Mouse (Mus musculus) kidney, postnatal 14 days (tissue): Measurements from ENCODE around the gene Trp53.
"Not testable (repeated sequence)": the region's sequence is repeated elsewhere in the genome, so short reads cannot be mapped to it uniquely, and the experiment has no call there.

Experiments used
- DNase-seq: peaks from one replicate; pipeline ENCODE4 v3.0.0; 2022; ENCODE audit warnings: mixed read lengths

Gene Trp53

DNA sequence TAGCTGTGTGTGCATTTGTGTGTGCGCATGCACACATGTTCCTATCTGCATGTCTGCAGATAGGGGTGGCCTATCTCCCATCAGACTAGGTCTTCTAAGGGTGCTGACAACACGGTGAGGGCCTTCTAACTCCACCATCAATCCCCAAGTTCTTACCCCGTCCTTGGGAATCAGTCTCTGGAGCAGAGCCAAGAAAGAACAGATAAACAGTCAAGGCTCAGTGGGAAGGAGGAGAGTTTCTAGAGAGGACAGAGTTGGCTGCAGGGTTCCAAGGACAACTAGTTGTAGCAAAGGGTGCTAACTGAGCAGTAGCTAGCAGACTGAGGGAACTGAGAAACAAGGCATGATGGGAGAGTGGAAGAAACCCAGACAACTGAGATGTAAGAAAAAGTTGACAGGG lies 21.6 kb downstream of the Trp53 start:
- DNase-seq, result no peak

DNA sequence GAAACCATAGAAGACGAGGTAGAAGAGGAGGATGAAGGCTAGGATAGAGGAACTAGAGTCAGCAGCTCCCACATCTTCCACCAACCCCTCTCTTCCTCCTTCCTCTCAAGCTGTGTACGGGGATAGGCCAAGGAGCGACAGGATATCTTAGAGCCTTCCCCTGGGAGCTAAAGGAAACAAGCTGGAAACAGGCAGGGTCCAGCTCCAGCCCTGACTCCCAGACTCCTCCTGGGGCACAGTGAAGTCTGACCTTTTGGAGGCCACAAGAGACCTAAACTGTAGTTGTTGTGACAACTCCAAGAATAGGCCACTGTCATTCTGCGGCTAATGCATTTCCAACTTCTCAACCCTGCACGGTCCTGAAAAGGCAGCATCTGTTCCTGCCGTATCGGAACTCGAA lies 23.4 kb downstream of the Trp53 start:
- DNase-seq, result peak; percentile 44

DNA sequence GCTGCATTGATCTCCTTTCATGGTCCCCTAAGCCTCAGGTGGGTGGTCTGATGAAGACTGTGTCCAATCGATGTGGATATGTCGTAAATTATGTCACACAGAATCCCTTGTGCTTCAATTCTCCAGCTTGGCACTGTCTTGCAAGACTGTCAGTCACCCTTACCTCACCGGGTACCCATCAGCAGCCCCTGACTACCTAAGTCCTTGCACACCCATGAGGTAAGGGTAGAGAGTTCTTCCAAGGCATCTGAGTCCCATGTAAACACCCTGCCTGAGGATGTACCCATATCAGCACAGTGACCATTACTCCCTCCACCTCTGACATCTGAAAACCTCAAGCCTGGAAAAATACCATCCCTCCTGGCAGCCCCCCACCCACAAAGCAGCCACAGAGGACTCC lies 24.2 kb downstream of the Trp53 start:
- no peak for DNase-seq

DNA sequence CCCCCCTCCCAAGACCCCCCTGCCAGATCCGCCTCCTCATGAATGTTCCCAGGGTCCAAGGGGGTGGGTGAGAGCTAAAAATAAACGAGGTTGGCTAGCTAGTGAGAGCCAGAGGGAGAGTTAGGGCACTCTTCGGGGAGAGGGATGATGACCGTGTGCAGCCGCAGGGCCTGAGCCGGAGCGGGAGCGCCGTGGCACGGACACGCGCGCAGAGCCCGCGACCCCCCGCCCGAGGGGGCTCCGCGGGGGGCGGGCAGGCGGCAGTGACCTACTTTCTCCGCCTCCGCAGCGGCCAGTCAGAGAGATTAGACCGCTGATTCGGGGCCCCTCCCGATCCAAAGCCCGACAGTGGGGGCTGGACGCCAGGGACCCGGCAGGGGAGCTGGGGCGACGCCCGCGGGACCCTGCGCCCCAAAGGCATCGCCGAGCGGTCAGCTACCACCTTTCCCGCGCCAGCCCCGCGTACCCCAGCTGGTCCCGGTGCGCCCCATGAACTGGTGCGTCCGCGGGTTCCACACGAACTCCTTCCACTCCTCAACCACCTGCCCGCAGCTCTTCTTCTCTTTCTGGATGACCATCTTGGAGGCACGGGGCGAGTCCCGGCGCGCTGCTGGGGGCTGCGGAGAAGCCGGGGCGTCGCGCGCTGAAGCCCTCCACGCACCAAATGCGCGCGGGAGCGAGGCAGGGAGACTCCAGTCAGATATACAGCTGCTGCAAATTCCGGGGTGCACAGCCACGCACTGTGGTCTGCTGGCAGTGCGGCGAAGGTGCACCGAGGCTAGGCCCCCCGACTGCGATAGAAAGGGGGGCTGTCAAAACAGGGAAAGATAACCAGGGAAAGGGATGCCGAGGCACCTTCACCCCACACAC lies 24.9 kb downstream of the Trp53 start:
- peak; percentile 40 for DNase-seq

DNA sequence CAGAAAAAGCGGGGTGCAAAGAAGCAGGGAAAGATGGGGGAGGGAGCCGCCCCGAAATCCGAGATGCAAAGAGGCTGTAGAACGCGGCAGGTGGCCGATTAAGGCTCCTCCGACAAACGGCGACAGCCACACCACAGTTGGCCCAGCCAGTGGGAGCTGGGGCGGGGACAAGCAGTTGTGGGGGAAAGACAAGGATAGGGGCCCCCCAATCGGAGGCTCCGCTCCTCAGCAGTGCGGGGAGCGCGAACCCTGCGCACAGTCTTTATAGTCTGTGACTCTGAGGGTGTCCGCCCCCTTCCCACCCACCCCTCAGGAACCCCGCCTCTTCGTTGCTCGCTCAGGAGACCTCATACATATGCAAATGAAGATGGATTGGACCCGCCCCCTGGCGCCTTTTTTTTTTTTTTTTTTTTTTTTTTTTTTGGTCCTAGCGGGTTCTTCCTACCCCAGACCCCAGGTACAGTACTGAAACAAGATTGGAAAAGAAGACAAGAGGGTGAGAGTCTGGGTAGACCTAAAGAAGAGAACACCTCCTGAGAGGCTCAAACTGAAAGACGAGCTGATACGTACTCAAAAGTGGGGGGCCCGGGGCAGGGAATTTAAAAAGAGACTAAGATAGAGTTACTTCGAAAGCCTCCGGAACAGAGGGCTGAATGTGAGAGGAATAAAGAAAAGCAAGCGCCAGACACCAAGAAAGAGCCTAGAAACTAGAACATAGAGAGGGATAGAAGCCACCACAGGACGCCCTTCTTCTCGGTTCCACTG lies 25.7 kb downstream of the Trp53 start, which contains the start of gene Atp1b2:
Gene Atp1b2, minus strand, starts transcription at position 217 of the 765 bp plus-strand sequence.
- DNase-seq, result peak; percentile 83

DNA sequence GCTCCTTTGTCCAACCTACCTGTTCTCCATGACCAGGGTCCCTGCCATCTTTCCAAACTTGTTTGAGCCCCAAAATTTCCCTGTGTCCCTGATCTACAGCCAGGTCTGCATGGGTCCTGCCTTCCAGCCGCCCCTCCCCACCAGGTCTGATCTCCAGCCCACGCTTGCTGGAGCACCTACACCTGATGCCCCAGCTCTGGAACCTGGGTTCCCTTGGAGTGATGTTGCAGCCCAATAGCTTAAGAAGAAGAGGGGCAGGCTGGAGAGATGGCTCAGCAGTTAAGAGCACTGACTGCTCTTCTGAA lies 26.3 kb downstream of the Trp53 start:
- DNase-seq, result no peak

DNA sequence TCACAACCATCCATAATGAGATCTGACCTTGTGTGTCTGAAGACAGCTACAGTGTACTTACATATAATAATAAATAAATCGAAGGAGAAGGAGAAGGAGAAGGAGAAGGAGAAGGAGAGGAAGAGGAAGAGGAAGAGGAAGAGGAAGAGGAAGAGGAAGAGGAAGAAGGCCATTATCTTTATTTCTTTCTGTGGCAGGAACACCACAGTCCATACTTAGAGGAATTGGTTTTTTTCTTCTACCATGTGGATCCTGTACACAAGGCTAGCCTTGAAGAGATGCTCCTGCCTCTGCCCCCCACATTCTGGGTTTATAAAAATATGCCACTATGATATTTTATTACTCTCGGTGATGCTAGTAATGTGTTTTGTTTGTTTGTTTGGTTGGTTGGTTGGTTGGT lies 26.7 kb downstream of the Trp53 start:
- no peak for DNase-seq

DNA sequence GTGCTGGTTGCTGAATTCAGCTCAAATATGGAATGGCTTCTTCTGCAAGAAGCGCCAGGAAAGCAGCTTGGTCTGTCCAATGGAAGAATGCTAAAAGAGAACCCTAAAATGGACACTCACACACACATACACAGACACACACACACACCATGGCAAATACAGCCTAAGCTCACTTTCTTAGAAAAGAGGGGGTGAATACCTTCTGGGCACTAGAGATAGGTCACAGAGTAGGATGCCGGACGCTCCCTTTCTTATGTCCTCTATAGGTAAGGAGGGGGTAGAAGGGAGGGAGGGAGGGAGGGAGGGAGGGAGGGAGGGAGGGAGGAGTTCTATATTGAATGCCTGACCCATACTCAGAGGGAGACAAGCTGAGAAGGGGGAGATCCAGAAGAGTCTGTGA lies 28.4 kb downstream of the Trp53 start:
- DNase-seq, result no peak

DNA sequence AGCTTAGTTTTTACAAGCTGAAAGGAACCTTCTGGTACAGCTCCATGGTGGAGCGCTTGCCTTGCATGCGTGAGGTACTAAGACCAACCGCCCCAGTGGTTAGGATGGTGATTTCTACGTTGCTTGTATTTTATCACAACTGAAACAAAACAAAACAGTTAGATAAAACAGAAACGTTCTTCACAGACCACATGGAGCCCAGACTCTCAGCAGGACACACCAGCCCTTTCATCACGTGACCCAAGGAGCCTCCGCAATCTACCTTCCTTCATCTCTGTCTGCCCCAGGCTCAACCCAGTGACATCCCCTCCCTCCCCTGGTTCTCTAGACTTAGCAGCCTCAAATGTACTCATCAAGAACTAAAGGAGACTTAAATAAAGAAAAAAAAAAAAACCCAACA lies 29.3 kb downstream of the Trp53 start:
- no peak for DNase-seq

DNA sequence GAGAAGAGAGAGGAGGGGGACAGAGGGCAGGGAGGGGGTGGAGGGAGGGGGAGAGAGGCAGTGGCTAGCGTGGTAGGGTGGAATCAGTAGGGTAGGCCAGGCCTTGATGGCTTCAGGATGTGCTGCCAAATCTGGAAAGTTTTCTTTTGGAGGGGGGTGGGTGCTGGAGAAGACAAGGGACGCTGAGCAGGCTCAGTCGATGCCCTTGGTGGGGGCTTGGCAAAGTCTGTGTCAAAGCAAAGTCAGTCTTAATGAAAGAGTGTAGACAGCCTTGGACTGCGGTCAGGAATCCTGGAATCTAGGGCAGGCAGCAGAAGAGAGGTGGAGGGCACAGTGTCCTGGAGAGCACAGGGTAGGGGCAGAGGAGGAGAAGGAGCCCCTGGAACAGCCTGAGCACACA lies 30.7 kb downstream of the Trp53 start:
- no peak for DNase-seq

DNA sequence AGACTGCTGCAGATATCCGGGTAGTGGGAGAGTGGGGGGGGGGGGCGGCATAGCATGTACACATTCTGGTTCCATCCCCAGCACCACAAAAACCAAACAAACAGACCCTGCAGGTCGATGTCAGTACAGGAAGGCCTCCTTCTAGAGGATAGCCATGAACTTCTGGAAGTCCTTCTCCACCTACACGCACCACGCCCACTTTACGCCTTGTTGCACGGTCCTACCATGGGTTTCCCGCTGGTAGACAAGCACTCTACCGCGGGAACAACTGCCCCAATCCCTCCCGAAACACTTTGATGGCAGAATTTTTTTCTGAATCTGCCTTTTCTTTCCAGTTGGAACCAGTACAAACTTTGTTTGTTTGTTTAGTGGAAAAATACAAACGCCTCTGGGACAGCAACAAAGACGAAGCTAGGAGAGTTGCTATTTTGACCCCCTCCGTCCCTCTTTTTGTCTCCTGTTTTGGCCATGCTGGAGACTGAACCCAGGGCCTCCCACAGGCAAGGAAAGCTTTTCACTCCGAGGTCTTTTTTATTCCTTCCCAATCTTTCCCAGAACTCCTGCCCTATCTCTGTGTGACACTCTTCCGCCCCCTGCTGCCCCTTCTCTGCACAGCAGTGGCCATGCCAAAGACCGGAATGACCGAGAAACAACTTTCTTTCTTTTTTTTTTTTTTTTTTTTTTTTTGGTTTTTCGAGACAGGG lies 33.5 kb downstream of the Trp53 start:
- DNase-seq, result peak; percentile 91

DNA sequence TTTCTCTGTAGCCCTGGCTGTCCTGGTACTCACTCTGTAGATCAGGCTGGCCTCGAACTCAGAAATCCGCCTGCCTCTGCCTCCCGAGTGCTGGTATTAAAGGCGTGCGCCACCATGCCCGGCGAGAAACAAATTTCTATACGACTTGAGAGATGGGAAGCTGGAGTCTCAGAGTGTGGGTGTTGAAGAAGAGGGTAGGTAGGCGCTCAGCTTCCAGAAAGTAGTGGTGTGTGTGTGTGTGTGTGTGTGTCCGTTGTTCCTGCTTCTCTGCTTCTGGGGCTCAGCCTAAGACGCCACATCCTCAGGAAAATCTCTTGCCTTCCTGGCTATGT lies 34.1 kb downstream of the Trp53 start:
- DNase-seq, result not testable (repeated sequence)

DNA sequence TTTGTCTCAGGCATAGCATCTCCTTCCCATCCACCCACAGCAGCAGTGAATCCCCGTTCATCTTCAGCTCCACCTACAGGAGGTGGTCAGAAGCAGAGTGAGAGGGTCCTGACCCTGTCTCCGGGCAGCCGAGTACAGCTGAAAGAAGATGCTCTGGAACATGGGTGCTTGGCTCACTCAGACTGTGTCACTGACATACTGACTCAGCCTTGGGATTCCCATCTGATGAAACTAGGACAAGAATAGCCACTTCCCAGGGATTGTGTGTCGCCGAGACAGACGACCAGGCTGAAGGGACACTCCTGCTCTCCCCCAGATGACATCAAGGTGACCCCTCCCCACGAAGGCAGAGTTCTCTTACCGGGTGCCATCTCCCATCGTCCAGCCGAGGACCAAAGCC lies 36.6 kb downstream of the Trp53 start:
- DNase-seq, result no peak

DNA sequence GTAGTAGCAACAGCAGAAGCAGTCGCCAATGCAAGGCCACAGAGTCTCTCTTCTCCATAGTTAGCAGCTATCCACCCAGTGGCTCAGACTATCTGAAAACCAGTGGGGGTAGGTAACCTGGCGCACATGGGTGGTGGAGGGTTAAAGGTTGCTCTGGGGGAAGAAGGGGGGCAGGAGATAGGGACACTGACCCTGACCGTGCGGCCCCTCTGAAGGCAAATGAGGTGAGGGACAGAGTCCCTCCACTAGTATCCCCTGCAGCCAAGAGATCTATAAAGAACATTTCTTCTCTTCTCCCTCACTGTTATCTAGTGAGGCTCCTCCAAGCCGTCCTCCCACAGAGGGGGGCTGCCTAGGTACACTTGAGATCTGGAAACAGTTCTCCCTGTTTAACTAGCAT lies 37.6 kb downstream of the Trp53 start, which contains the start of gene Shbg:
Gene Shbg, minus strand, starts transcription at position 101 of the 400 bp plus-strand sequence.
- DNase-seq, result no peak

DNA sequence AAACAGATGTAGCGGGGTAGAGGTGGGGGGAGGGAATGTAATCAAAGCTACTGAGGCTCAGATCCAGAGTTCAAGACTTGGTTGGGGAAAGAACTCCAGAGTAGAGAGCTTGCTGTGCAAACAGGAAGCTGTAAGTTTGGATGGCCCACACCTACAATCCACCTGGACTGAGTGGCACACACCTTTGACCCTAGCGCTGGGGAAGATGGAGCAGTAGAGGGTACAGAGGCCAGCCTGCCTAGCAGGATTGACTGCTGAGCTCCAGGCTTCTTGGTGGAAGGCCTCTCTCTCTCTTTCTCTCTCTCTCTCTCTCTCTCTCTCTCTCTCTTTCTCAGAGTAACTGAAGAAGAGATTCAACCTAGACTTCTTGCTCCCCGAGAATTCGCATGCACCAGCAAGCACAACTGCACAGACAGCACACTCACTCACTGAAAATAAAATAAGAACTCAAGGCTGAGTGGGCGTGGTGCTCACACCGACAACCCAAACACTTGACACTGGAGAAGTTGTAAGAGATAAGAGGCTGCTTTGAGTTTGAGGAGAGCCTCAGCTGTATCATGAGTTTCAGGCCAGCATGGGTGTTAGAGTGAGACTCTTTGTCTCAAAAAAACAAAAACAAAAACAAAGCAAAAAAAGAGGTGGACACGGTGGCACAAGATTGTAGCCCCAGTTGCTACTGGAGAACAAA lies 40.4 kb downstream of the Trp53 start:
- DNase-seq, result no peak

DNA sequence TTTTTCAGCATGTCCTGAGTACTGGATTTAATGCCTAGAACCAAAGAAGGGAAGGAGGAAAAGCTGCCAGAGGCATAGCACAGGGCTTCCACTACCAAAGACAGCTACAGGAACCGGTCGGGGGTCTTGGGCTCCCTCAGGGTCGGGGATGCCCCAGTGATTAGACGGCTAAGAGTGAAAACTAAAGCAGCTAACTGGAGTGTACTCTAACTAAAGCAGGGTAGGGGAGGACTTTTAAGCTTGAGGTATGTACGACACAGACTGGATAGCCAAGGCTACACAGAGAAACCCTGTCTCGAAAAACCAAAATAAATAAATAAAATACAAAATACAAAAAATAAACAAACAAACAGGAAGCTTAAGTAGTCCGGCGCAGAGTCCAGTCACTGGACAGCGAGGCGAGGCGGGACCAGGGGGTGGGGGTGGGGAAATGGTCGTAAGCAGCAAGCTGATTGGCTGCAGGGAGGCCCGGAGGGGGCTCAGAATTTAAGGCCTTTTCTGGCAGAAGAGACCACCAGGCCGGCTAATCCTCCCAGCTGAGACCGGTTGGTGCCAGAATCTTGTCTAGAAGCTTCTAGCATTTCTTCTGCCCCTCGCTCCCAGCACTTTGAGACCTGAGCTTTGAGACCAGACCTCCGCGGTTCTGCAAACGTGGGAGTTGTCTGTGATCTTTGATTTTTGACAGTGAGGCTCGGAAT lies 41.6 kb downstream of the Trp53 start, which contains the start of gene Sat2:
Gene Sat2, plus strand, starts transcription at position 454 of the 698 bp plus-strand sequence.
- peak; percentile 77 for DNase-seq

DNA sequence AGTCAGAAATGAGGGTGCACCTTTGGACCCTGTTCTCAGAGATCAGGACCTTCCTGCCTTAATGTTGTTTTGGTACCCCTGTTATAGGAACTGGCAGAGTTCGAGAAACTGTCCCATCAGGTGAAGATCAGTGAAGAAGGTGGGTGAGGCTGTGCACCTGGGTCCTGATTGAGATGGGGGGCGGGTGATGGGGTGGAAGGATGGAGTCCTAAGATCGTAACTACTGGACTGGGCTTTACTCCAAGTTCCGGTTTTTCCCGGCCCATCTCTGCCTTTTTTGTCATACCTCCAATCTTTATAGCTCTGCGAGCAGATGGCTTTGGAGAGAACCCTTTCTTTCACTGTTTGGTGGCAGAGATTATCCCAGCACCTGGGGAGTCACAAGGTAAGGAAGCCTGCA lies 42.2 kb downstream of the Trp53 start:
- DNase-seq, result peak; percentile 30

DNA sequence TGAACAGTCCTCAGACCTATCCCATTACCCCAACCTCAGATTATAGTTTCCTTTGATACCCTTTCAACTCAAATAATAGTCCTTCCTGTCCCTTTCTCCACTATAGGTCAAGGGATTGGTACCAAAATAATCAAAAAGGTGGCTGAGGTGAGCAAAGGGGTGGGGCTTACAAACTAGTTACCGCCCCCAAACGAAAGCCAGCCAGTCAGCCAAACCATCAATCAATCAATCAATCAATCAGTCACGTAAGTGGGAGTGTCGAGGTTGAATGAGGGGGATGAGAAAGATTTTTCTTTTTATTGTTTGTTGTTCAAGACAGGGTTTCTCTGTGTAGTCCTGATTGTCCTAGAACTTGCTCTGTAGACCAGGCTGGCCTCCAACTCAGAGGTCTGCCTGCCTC lies 42.8 kb downstream of the Trp53 start:
- DNase-seq, result no peak

DNA sequence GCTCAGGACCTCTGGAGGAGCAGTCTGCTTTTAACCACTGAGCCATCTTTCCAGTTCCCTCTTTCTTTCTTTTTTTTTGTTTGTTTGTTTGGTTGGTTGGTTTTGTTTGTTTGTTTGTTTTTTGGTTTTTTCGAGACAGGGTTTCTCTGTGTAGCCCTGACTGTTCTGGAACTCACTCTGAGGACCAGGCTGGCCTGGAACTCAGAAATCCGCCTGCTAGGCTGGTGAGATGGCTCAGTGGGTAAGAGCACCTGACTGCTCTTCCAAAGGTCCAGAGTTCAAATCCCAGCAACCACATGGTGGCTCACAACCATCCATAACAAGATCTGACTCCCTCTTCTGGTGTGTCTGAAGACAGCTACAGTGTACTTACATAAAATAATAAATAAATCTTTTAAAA lies 44.2 kb downstream of the Trp53 start:
- not testable (repeated sequence) for DNase-seq

DNA sequence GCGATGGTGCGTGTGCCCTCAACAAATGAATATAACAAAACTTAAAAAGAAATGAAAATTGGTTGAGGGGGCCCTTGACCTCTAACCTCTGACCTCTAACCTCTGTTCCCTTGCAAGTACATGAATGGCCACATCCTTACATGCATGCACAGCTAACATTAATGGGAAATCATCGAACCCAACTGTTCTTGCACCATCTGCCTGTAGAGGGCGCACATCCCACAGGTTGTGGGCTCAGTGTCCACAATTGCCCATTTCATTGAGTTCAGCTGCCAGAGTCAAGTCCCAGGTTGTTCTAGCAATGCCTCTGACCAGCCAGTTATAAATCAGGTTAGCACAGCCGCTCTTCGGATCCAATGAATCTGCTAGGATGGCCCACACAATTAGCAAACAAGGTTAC lies 48.1 kb downstream of the Trp53 start:
- peak; percentile 83 for DNase-seq

DNA sequence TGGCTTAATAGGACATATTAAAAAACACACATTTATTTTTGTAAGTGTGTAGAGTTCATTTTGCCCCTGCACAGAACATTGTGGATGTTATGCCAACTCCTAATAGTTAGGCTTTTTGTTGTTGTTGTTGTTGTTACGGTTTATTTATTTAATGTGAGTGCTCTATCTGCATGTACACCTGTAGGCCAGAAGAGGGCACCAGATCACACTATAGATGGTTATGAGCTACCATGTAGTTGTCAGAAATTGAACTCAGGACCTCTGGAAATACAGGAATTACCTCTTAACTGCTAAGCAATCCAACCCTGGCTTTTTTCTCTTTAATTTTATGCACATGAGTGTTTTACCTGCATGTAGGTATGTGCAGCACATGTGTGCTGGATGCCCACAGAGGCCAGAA lies 49.6 kb downstream of the Trp53 start:
- peak; percentile 29 for DNase-seq
